Mouse (Mus musculus): ENCODE data around the gene AI481877. TPM values are rescaled to one million over a fixed set of nuclear protein-coding genes. Genes with fewer than 3 reads are reported as not detected.

The AI481877 gene
- polyA plus RNA-seq, 1 experiment = not detected

GRCm38 (mm10) chr4:59160289-59160688 is 21.5 kb upstream of the AI481877 start:
- H3K27me3 ChIP-seq (replicated peaks; ENCODE audit: control insufficient read depth, insufficient read depth, low read length) = no peaks in the 10 kb centered on the region
- no peak overlapping the region for H3K4me3 ChIP-seq (ENCODE audit: insufficient read depth, low read depth, low read length)
- TF ChIP-seq POLR2A (IDR thresholded peaks at IDR 0.05; ENCODE audit: low read depth, low read length) (no peak), CTCF (conservative IDR thresholded peaks at IDR 0.05; ENCODE audit: insufficient read depth, insufficient read length, low read depth, low read length) (no peak)
- H3K4me1 ChIP-seq (ENCODE audit: control insufficient read depth, insufficient read depth, low read length) = no peaks in the 10 kb centered on the region
- DNase-seq = no peak
- H3K27ac ChIP-seq (ENCODE audit: insufficient read depth, low read depth, low read length) = no peak overlapping the region
- 89% methylated on average over 5 of the region's 5 CpGs for WGBS
- H3K36me3 ChIP-seq (ENCODE audit: control insufficient read depth, insufficient read depth, low read length) = no peaks in the 10 kb centered on the region

- no peaks in the 10 kb centered on the region for H3K36me3 ChIP-seq (ENCODE audit: control insufficient read depth, insufficient read depth, low read length)
- no peak for TF ChIP-seq POLR2A (IDR thresholded peaks at IDR 0.05; ENCODE audit: low read depth, low read length)
- TF ChIP-seq CTCF (conservative IDR thresholded peaks at IDR 0.05; ENCODE audit: insufficient read depth, insufficient read length, low read depth, low read length) = no peak
- H3K4me1 ChIP-seq (ENCODE audit: control insufficient read depth, insufficient read depth, low read length) = no peaks in the 10 kb centered on the region
- H3K27me3 ChIP-seq (replicated peaks; ENCODE audit: control insufficient read depth, insufficient read depth, low read length) = no peaks in the 10 kb centered on the region
- WGBS = 75% methylated on average over 2 of the region's 2 CpGs
- H3K4me3 ChIP-seq (ENCODE audit: insufficient read depth, low read depth, low read length) = no peak overlapping the region
- H3K27ac ChIP-seq (ENCODE audit: insufficient read depth, low read depth, low read length) = no peak overlapping the region
- no peak for DNase-seq
These were observed 18.9 kb upstream of the AI481877 start for GRCm38 (mm10) chr4:59157654-59158053.

GRCm38 (mm10) chr4:59156897-59157592 is 18.3 kb upstream of the AI481877 start:
- no peak for DNase-seq
- WGBS = 54% methylated on average over 7 of the region's 7 CpGs
- Histone ChIP-seq H3K4me1 (ENCODE audit: control insufficient read depth, insufficient read depth, low read length) (no peaks in the 10 kb centered on the region), H3K27ac (ENCODE audit: insufficient read depth, low read depth, low read length) (no peak overlapping the region), H3K27me3 (replicated peaks; ENCODE audit: control insufficient read depth, insufficient read depth, low read length) (no peaks in the 10 kb centered on the region), H3K4me3 (ENCODE audit: insufficient read depth, low read depth, low read length) (no peak overlapping the region), H3K36me3 (ENCODE audit: control insufficient read depth, insufficient read depth, low read length) (no peaks in the 10 kb centered on the region)
- TF ChIP-seq POLR2A (IDR thresholded peaks at IDR 0.05; ENCODE audit: low read depth, low read length) (no peak), CTCF (conservative IDR thresholded peaks at IDR 0.05; ENCODE audit: insufficient read depth, insufficient read length, low read depth, low read length) (no peak)

- Histone ChIP-seq H3K4me3 (ENCODE audit: insufficient read depth, low read depth, low read length) (no peak overlapping the region), H3K4me1 (ENCODE audit: control insufficient read depth, insufficient read depth, low read length) (no peaks in the 10 kb centered on the region), H3K27me3 (replicated peaks; ENCODE audit: control insufficient read depth, insufficient read depth, low read length) (no peaks in the 10 kb centered on the region), H3K36me3 (ENCODE audit: control insufficient read depth, insufficient read depth, low read length) (no peaks in the 10 kb centered on the region), H3K27ac (ENCODE audit: insufficient read depth, low read depth, low read length) (no peak overlapping the region)
- no peak for DNase-seq
- 76% methylated on average over 1 of the region's 1 CpGs for WGBS
- TF ChIP-seq CTCF (conservative IDR thresholded peaks at IDR 0.05; ENCODE audit: insufficient read depth, insufficient read length, low read depth, low read length) = no peak
- TF ChIP-seq POLR2A (IDR thresholded peaks at IDR 0.05; ENCODE audit: low read depth, low read length) = no peak
These were observed 13.2 kb upstream of the AI481877 start for GRCm38 (mm10) chr4:59151953-59152352.

GRCm38 (mm10) chr4:59150907-59151306 is 12.1 kb upstream of the AI481877 start:
- no peak for TF ChIP-seq POLR2A (IDR thresholded peaks at IDR 0.05; ENCODE audit: low read depth, low read length)
- TF ChIP-seq CTCF (conservative IDR thresholded peaks at IDR 0.05; ENCODE audit: insufficient read depth, insufficient read length, low read depth, low read length) = no peak
- no peak for DNase-seq
- Histone ChIP-seq H3K27ac (ENCODE audit: insufficient read depth, low read depth, low read length) (no peak overlapping the region), H3K4me1 (ENCODE audit: control insufficient read depth, insufficient read depth, low read length) (no peaks in the 10 kb centered on the region), H3K27me3 (replicated peaks; ENCODE audit: control insufficient read depth, insufficient read depth, low read length) (no peaks in the 10 kb centered on the region), H3K4me3 (ENCODE audit: insufficient read depth, low read depth, low read length) (no peak overlapping the region), H3K36me3 (ENCODE audit: control insufficient read depth, insufficient read depth, low read length) (no peaks in the 10 kb centered on the region)
- 56% methylated on average over 5 of the region's 5 CpGs for WGBS

GRCm38 (mm10) chr4:59149043-59149442 is 10.3 kb upstream of the AI481877 start:
- no peak overlapping the region for H3K4me3 ChIP-seq (ENCODE audit: insufficient read depth, low read depth, low read length)
- 78% methylated on average over 5 of the region's 5 CpGs for WGBS
- H3K27me3 ChIP-seq (replicated peaks; ENCODE audit: control insufficient read depth, insufficient read depth, low read length) = no peaks in the 10 kb centered on the region
- H3K27ac ChIP-seq (ENCODE audit: insufficient read depth, low read depth, low read length) = no peak overlapping the region
- TF ChIP-seq CTCF (conservative IDR thresholded peaks at IDR 0.05; ENCODE audit: insufficient read depth, insufficient read length, low read depth, low read length) (no peak), POLR2A (IDR thresholded peaks at IDR 0.05; ENCODE audit: low read depth, low read length) (no peak)
- no peaks in the 10 kb centered on the region for H3K36me3 ChIP-seq (ENCODE audit: control insufficient read depth, insufficient read depth, low read length)
- no peak for DNase-seq
- no peaks in the 10 kb centered on the region for H3K4me1 ChIP-seq (ENCODE audit: control insufficient read depth, insufficient read depth, low read length)

- no peak for TF ChIP-seq CTCF (conservative IDR thresholded peaks at IDR 0.05; ENCODE audit: insufficient read depth, insufficient read length, low read depth, low read length)
- no peak for TF ChIP-seq POLR2A (IDR thresholded peaks at IDR 0.05; ENCODE audit: low read depth, low read length)
- H3K4me3 ChIP-seq (ENCODE audit: insufficient read depth, low read depth, low read length) = no peak overlapping the region
- WGBS = 74% methylated on average over 4 of the region's 4 CpGs
- no peaks in the 10 kb centered on the region for H3K4me1 ChIP-seq (ENCODE audit: control insufficient read depth, insufficient read depth, low read length)
- H3K36me3 ChIP-seq (ENCODE audit: control insufficient read depth, insufficient read depth, low read length) = no peaks in the 10 kb centered on the region
- no peak for DNase-seq
- H3K27me3 ChIP-seq (replicated peaks; ENCODE audit: control insufficient read depth, insufficient read depth, low read length) = no peaks in the 10 kb centered on the region
- no peak overlapping the region for H3K27ac ChIP-seq (ENCODE audit: insufficient read depth, low read depth, low read length)
These were observed 9.8 kb downstream of the AI481877 start for GRCm38 (mm10) chr4:59128935-59129334.
